Mouse (Mus musculus): ENCODE measurements at regions not wholly inside any gene's neighbourhood (a gene's known extent, or its start where the extent isn't known, plus 50 kb on each side); places are given as distances from the start of the nearest gene placed in this dataset.

DNA sequence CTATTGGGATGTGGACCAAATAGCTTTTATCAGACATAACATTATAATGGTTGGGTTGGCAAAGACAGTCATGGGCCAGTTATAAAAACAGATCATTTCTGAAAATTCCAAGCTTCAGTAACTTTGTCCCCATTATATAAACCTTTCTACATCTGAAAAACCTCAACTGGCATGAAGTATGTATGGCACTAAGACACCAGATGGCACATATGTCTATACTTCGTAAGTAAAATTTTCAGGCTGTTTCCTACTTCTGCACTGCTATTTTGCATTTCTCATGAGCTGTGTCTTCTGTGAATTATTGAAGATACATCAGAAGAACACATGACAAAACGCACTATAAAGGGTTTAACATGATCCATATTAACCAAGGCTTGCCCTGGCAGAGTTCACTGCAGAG is 428.1 kb downstream of the Pom121l12 start:
- no peak for DNase-seq (ENCODE audit: low read depth, low spot score)

DNA sequence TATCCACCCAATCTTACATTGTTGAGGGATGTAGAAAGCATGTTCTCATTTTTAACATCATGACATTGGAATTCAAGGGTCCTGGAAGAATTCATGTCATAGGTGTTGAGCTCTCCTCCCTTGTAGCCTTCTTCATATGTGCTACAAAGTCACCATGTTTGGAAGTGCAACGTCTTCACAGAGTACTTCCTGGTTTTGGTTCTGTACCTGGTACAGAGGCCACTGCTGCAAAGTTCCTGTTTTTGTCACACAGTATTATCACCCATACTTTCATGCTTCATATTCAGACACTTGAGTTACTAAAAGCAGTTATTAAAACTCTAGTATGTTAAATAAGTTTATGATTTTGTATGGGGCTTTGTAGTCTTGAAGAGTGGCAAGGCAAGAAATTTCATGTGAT is 443.1 kb downstream of the Pom121l12 start:
- DNase-seq (ENCODE audit: low read depth, low spot score): no peak

DNA sequence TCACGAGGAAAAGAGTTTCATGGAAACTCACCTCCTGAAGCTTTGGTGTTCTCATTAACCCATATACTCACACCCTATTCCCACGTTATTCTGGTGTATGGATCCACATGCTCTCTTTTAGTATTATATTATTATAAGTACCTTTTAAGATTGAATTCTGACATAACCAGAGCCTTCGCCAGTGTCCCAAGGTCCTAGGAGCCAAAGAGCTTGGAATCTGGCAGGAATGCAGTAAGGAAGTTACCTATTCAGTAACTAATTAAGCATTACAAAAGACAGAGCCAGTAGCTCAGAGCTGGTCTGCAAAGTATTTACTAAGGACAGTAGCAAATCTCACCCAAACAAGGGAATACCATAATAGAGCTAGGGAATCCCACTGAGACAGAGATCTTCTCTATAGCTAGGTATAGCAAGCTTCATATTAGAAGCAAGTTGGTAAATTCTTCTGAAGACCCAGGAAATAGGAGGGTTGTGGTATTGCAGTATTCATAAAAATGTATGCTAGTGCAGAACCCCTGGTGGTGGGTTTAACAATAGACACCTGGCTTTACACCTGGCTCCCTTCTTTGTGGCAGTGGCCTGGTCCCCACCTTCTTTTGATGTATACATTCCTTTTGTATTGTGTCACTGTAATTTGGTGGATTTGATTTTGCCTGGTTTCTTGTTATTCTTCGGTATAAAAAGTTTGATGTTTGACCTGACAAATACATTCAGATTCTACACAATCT is 490.0 kb downstream of the Pom121l12 start:
- peak; percentile 55 for DNase-seq (ENCODE audit: low read depth, low spot score)

DNA sequence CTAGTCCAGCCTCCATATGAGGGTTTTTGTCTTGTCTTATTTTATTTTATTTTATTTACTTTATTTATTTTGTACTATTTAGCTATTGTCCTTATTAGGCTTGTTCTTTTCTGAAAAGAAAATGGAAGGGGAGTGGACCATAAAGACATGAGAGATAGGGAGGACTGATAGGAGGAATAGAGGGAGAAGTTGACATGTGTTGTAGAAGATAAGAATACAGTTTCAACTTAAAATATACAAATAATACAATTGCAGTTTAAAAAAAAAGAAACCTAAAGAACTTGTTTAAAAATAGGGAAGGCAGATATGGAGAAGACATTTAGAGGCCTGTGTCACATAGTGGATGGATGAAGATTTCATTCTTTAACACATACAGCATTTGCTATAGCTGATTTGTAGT is 497.8 kb downstream of the Pom121l12 start:
- no peak for DNase-seq (ENCODE audit: low read depth, low spot score)

DNA sequence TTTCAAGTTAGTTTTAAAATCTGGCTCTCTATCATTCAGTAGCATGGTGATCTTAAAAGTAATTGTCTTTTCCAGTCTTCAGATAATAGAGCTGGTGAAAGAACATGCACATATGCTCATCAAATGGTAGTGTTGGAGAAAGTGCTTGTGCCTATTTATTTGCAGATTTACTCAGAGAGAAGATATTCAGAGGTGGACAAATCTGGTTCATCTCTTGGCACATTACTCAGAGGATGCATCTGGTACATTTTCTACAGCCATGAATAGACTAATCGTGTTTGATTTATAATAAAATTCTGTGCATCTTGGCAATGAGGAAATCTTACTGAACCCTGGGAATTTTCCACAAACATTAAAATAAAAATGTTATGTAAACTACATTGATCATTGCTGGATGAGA is 509.0 kb downstream of the Pom121l12 start:
- no peak for DNase-seq (ENCODE audit: low read depth, low spot score)

DNA sequence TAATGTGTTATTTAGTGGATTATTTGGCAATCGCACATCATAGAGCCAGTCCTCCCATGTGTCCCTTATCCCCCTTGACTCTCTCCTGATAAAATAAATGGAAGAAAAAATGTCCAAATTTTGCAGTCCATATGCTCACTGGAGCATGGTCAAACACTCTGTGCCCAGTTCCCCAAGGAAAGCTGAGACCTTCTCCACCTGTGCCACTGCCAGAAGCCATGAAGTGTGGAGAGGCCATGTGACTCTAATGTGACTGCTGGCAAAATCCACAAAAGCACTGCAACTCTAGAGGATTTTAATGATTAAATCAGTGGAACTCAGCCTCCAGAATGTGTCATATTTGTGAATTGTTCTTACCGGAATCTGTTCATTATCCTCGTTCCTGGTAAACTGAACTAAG is 514.5 kb downstream of the Pom121l12 start:
- no peak for DNase-seq (ENCODE audit: low read depth, low spot score)

DNA sequence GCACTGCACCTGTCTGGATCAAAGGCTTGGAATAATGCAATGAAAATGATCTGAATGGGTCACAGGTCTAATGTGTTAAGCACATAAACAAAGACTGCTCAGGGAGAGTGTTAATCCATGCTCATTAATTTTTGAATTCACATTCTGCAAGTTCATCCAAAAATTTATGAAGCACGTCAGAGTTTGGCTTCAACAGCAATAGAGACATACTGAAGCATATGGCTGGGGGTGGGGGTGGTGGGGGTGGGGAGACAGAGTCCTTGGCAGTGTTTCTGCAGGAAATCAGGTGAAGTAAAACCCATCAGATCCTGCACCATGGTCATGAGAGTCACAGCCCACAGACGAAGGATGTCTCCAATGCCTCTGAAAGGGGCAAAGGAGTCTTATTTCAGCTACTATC is 526.7 kb downstream of the Pom121l12 start:
- DNase-seq (ENCODE audit: low read depth, low spot score): no peak
